Mouse (Mus musculus) layer of hippocampus, adult 8-10 months (tissue): ENCODE data around the gene Eef1a1. TPM values are rescaled to one million over a fixed set of nuclear protein-coding genes. Genes with fewer than 3 reads are reported as not detected.

Experiments used
- DNase-seq, 2 experiments: peaks; one replicate each; pipeline ENCODE4 v3.0.0; 2022; ENCODE audit warnings: low spot score in 2 of 2
- total RNA-seq, 4 experiments: library from RNA; stranded (reverse); gene quantifications; 2 replicates each; pipeline ENCODE4 v1.2.4; 2022

The Eef1a1 gene
- total RNA-seq, 4 experiments from 2014 or later: 2,504 to 3,682 (median 3,062) TPM

- no peak for DNase-seq
Measured at GRCm38 (mm10) chr9:78477021-78477551, 11.9 kb downstream of the Eef1a1 start.

- no peak for DNase-seq
Measured at GRCm38 (mm10) chr9:78476531-78477020, 12.4 kb downstream of the Eef1a1 start.

GRCm38 (mm10) chr9:78475873-78476272, 13.1 kb downstream of the Eef1a1 start:
- no peak for DNase-seq

DNA sequence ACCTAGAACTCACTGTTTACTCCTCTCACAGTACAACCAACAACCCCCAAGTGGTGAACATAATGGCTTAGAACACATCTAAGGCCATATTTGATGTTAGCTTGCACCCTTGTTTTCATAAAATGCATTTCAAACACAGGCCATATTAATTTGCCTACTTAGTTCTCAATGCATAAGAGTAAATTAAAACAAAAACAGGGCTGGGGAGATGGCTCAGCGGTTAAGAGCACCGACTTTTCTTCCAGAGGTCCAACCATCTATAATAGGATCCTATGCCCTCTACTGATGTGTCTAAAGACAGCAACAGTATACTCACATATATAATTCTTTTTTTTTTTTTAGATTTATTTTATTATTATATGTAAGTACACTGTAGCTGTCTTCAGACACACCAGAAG, 13.6 kb downstream of the Eef1a1 start:
- no peak for DNase-seq

- no peak for DNase-seq
Measured at GRCm38 (mm10) chr9:78474771-78475382, 14.1 kb downstream of the Eef1a1 start.

GRCm38 (mm10) chr9:78474270-78474669, 14.7 kb downstream of the Eef1a1 start:
- no peak for DNase-seq

DNA sequence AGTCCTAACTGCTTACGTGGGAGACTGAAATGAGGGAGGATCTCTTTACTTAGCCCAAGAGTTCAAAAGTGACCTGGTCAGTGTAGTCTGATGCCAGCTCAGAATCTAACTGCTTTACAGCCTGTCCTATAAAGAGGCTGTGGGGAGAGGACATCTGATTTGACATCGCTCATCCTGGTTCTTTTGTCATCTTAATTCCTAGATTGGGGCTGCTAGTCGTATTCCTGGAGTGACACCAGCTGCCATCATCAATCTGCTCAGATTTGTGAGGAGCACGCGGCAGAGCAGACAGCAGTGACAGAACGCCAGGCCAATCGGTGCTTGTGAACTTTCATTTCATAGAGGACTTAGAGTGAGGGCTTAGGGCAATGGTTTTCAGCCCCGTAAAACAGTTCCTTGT, 15.4 kb downstream of the Eef1a1 start:
- DNase-seq: no peak

GRCm38 (mm10) chr9:78465725-78466124, 23.2 kb downstream of the Eef1a1 start:
- no peak for DNase-seq

- DNase-seq: no peak
Measured at GRCm38 (mm10) chr9:78463337-78463736, 25.6 kb downstream of the Eef1a1 start.

GRCm38 (mm10) chr9:78457026-78457425, 31.9 kb downstream of the Eef1a1 start:
- no peak for DNase-seq

- no peak for DNase-seq
Measured at GRCm38 (mm10) chr9:78451382-78451781, 37.6 kb downstream of the Eef1a1 start.

DNA sequence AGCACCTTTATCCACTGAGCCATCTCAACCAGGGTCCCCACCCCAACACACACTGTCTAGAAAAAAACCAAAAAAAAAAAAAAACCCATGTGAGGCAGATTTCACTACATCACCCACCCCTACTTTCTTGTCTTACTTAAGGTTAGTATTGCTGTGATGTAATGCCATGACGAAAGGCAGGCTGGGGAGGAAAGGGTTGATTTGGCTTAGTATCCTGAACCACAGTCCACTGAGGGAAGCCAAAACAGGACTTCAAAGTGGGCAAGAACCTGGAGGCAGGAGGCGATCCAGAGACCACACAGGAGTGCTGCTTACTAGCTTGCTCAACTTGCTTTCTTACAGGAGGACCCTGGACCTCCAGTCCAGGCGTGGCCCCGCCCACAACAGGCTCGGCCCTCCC, 38.5 kb downstream of the Eef1a1 start:
- no peak for DNase-seq

- peak; percentile 65 to 85 for DNase-seq
Measured at GRCm38 (mm10) chr9:78447973-78448873, 40.7 kb downstream of the Eef1a1 start, which contains the start of the genes Mto1 and Gm17324. TSS of gene Mto1 (plus strand) at chr9:78448208. TSS of gene Gm17324 (minus strand) at chr9:78448786.

DNA sequence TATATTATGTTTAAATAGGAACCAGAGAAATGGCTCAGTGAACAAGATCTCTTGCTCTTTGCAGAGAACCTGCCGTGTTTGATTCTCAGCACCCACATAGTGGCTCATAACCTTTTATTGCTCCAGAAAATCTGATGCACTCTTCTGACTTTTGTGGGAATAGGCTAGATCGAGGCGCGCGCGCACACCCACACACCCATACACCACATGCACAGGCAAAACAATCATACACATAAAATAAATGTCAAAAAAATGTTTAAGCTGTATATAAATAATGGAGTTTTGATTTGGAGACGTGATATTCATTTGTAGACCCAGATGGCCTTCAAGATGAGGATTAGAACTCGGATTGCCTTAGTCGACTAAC, 41.4 kb downstream of the Eef1a1 start:
- DNase-seq: no peak

DNA sequence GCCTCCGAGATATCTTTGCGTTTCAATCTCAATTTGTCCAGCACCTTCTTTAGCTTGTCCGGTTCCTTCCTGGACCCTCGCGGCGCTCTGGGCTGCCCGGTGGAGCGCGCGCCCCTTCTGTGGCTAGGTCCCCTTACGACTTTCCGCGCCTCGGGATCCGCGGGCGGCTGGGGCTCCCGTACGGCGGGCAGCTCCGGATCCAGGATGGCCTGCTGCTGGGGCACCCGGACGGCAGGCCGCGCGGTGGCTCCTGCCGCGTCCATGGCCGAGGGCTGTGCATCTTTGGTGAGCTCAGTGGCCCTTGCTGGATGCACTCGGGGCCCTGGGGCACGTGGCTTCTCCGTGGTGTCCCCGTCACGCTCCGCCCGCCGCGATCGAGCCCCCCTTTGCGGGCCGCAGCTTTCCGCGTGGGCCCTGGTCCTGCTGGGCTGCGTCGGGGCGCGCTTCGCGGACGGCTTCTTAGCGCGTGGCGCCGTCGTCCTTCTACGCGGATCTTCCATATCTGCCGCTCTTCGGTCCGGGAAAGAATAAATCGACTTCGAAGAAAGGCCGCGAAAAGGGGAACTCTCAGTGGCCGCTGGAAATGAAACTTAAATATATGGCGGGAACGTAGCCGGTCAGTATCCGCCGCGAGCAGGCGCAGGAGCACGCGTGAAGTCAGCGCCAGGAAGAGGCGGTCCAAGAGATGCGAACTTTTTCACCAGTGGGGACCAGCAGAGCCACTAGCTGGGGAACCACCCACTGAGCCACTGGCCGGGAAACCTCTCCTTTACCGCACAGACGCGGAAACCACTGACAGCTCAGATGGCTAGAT, 46.2 kb downstream of the Eef1a1 start, which contains the start of gene Cgas:
Gene Cgas, minus strand, starts transcription at position 659 of the 814 bp plus-strand sequence.
- no peak for DNase-seq

DNA sequence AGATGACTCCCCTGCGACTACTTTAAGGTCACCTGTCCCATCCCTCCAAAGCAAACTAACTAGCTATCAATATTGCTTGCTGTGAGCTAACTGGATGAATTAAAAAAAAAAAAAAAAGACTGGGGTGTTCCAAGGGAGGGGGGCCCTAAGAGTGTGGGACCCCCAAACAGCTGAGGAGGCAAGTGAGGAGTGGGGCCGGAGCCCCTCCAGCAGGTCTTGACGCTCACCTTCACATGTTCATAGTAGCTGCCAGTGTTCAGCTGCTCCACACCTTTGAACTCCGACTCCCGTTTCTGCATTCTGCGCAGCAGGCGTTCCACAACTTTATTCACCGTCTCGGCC, 46.7 kb downstream of the Eef1a1 start:
- no peak for DNase-seq

GRCm38 (mm10) chr9:78439426-78439825, 49.5 kb downstream of the Eef1a1 start:
- no peak for DNase-seq

DNA sequence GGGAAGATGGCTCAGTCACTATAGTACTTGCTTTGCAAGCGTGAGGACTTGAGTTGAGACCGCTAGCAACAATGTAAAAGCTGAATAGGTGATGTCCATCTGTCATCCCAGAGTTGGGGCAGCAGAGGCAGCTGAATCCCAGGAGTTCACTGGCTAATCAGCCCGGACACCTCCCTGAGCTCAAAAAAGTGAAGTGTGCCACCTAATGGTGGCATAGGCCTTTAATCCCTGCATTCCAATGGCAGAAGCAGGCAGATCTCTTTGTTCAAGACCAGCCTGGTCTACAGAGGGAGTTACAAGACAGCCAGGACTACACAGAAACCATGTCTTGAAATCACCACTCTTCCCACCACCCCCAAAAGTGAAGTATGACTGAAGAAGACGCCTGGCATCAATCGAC, 56.5 kb downstream of the Eef1a1 start:
- no peak for DNase-seq

DNA sequence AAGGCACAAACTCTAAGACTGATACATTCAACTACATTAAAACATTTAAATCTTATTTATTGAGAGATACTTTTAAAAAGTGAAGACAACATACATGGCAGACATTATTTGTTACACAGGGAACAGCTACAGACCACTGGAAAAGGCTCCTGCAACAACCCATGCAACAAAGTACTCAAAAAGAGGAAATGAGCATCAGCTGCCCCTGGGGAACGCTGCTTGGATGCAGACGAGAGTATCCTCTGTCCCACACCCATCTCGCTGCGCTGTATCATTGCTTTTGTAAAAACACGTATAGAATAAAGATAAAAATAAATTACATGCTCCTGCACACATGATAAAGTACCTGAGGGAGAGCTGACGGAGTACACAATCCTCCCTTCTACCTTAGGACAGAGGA, 58.5 kb downstream of the Eef1a1 start:
- DNase-seq: no peak

GRCm38 (mm10) chr9:78429551-78429950, 59.4 kb downstream of the Eef1a1 start:
- no peak for DNase-seq

GRCm38 (mm10) chr9:78428870-78429432, 60.0 kb downstream of the Eef1a1 start:
- DNase-seq: no peak
